Mouse (Mus musculus): ENCODE measurements around the gene Exph5. TPM values are rescaled to one million over a fixed set of nuclear protein-coding genes. Genes with fewer than 3 reads are reported as not detected.

Gene Exph5
- total RNA-seq, 2 experiments from 2014 or later, result 3.1 to 3.3 TPM

GRCm38 (mm10) chr9:53353161-53353560 lies 51.7 kb downstream of the Exph5 start:
- no peak for DNase-seq (ENCODE audit: low spot score in 2 of 2)

DNA sequence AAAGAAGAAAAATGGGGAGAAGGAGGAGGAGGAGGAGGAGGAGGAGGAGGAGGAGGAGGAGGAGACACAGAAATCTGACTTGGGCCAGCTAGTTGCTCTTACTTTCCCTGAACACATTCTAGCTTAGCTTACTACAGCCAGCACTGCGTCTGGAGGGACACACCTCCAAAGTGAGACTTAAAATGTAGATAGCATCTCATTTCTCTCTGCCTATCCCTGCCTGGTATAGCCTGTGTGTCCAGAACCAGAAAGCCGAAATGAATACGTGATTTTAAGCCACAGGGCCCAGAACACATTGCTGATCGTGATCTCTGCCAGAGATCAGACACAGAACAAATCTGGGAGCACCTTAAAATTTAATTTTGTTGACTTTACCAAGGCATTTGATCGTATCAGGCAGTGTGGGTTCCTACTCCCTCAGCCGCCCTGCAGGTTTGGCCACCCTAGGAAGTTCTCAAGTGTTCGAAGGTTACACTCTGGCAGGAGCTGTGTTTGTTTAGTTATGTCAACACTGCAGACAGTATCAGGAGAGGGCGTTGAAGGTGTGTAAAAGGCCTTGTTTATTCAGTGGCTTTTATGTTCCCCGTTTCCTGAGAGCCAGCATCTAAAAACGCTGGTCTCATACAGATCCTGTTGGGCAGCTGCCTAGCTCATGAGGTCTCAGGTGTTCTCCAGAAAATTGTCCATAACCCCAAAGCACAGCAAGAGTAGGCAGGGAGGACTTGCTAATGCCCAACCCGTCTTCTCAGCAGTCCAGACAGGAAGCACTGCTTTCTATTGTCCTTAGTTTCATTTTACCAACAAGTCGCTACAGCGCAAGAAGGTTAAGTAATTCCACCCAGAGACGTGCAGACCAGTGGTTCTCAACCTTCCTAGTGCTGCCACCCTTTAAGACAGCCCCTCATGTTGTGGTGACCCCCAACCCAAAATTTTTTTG lies 55.0 kb downstream of the Exph5 start:
- no peak for DNase-seq (ENCODE audit: low spot score in 2 of 2)

DNA sequence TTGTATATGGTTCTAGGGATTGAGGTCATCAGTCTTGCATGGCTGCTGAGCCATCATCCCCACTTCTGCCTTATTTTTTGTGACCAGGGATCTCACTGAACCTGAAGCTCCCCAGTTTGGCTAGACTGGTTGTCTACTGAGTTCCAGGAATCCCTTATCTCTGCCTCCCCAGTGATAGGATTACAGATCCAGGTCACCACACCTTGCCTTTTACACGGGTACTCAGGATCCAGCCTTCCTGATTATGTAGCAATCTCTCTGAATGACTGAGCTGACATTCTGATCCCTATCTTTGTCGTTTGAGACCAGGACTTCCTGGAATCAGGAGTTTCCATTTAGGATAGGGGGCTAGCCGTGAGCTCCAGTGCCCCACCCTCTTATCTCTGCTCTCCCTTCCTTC lies 69.9 kb downstream of the Exph5 start:
- DNase-seq (ENCODE audit: low spot score in 2 of 2), result no peak

- DNase-seq (ENCODE audit: low spot score in 2 of 2), result no peak
Observed at GRCm38 (mm10) chr9:53375907-53376306, 74.4 kb downstream of the Exph5 start.

DNA sequence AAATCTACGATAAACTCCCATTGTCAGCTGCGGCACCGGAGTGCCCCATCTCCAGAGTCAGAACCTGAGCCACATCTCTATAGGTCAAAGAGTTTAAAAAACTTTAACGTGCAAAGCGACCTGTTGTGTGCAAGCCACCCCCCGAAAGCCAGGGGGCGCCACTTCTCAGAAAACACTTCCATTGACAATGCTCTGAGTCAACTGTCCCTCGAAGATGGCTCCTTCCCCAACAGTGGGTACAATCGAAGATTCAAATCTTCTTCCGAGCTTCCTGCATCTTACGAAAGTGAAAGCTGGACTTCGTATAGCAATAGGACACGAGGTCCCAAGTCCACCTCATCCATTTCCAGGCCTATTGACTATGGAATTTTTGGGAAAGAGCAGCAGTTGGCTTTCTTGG lies 75.3 kb downstream of the Exph5 start:
- no peak for DNase-seq (ENCODE audit: low spot score in 2 of 2)

- no peak for DNase-seq (ENCODE audit: low spot score in 2 of 2)
Observed at GRCm38 (mm10) chr9:53377597-53377996, 76.1 kb downstream of the Exph5 start.

- no peak for DNase-seq (ENCODE audit: low spot score in 2 of 2)
Observed at GRCm38 (mm10) chr9:53378171-53378570, 76.7 kb downstream of the Exph5 start.

DNA sequence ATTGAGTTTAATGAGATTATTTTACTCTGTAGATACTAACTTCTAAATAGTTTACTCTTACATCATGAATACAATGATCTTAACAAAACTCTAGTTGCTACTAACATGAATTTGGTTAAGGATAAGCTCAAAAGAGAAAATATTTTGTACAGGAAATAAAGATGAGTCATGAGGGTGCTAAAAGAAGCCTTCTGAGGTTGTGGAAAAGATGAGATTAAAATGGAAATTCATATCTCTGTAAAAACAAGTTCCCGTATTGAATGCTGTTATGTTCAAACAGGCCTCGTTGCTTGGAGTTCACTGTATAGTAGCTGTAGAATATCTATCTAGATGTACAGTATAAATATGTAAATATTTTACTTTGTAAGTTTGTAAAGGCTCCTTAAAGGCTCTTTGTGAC lies 79.1 kb downstream of the Exph5 start:
- DNase-seq (ENCODE audit: low spot score in 2 of 2), result no peak

DNA sequence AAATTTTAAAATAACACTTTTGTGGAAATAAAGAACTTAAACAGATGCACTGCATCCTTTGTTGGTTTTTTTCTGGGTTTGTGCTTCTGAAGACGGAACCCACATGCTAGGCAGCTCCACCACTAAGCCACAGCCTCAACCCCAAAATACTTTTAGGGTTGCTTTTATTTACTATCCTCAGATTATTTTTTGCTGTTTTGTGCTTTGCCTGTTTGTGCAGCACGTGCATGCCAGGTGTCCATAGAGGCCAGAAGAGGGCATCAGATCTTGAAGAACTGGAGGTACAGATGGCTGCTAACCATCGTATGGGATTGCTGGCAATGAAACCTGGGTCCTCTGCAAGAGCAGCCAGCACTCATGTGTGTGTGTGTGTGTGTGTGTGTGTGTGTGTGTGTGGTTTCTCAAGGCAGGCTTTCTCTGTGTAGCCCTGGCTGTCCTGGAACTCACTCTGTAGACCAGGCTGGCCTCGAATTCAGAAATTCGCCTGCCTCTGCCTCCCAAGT lies 79.7 kb downstream of the Exph5 start:
- DNase-seq (ENCODE audit: low spot score in 2 of 2), result no peak

- peak; percentile 63 to 76 for DNase-seq (ENCODE audit: low spot score in 2 of 2)
Observed at GRCm38 (mm10) chr9:53383951-53384866, 82.7 kb downstream of the Exph5 start, which contains the start of gene Kdelc2. Gene Kdelc2 (plus strand): TSS chr9:53384025.

DNA sequence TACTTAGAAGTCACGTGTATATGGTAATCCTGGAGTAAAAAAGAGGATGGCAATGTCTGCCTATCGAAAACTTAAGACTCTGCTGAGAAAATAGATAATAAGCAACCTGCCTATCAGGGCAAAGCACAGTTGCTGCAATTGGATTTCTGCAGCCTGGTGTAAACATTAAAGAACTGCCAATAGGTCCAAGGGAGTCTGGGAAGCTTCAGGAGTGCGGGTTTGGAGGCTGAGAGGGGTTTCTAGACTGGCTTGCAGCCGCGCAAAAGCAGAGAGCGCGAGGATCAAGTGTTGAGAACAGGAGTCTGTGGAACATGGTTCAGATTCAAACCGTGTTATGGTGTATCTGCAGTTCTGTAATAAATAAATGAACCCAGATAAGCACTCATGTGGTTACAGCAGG lies 83.4 kb downstream of the Exph5 start:
- no peak for DNase-seq (ENCODE audit: low spot score in 2 of 2)

- no peak for DNase-seq (ENCODE audit: low spot score in 2 of 2)
Observed at GRCm38 (mm10) chr9:53387431-53387830, 86.0 kb downstream of the Exph5 start.

DNA sequence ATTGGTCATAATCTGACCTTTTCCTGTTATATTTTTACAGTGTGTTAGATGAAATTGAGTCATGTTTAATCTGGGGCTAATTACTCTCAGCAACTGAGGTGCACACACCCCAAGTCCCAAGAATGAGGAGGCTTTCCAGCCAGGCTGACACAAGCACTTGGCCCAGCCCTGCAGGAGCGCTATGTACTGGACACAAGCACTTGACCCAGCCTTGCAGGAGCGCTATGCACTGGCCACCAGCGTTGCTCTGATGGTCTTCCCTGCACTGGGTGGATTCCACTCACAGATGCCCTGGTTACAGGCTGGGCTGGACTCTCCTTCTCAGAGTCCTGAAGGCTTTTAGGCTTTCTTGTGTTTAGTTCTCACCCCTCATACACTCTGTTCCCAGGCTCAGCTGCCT lies 87.6 kb downstream of the Exph5 start:
- no peak for DNase-seq (ENCODE audit: low spot score in 2 of 2)

DNA sequence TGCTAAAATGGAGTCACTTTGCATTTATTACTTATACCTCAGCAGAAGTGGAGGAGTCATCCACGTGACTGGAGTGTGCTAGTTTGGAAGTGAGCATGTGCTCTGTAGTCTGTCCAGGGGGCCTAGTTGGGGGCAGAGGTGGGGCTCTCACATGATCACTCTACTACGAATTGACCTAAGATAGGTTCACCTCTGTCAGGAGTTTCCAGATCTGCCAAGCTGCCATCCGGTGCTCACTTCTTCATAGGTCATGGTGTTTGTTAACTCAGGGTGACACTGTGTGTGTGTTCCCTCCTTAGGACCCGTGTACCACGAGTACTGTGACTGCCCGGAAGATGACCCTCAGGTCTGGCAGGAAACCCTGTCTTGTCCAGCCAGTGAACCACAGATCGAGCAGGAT lies 88.7 kb downstream of the Exph5 start:
- no peak for DNase-seq (ENCODE audit: low spot score in 2 of 2)

- DNase-seq (ENCODE audit: low spot score in 2 of 2), result no peak
Observed at GRCm38 (mm10) chr9:53397685-53398387, 96.4 kb downstream of the Exph5 start.

DNA sequence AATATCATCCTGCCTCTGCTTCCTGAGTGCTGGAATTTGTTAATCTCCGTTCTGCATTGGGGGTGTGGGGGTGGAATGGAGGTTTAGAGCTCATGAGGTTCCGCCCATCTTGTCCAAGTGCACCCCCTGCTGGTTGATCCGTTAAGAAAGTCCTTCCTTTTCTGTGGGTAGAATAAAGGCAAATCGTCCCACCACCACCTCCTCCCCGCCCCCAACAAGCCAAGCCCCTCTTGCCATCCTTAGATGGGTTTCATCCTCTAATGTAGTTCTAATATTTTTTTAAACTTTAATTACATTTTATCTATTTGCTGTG lies 96.9 kb downstream of the Exph5 start:
- peak in 1 of 2 experiments; percentile 33 for DNase-seq (ENCODE audit: low spot score in 2 of 2)

DNA sequence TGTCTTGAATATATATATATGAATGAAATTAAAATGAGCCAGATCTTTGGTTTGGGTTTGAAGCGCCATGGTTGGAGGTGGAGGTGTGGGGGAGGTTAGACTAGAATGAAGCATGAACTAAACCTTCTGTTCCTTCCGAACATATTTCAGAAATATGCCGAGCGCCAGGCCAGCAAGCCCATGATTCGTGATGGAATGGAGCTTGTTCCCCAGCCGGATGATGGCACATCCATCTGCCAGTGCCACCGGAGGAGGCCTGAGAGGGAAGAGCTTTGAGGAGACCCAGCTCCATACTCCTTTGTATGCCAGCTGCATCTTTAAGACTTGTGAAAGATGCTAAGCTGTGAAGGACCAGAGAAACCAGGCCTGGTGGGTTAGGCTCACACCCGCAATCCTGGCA lies 98.1 kb downstream of the Exph5 start:
- DNase-seq (ENCODE audit: low spot score in 2 of 2), result no peak

GRCm38 (mm10) chr9:53400696-53401095 lies 99.2 kb downstream of the Exph5 start:
- DNase-seq (ENCODE audit: low spot score in 2 of 2), result no peak

GRCm38 (mm10) chr9:53401146-53401545 lies 99.7 kb downstream of the Exph5 start:
- DNase-seq (ENCODE audit: low spot score in 2 of 2), result no peak

DNA sequence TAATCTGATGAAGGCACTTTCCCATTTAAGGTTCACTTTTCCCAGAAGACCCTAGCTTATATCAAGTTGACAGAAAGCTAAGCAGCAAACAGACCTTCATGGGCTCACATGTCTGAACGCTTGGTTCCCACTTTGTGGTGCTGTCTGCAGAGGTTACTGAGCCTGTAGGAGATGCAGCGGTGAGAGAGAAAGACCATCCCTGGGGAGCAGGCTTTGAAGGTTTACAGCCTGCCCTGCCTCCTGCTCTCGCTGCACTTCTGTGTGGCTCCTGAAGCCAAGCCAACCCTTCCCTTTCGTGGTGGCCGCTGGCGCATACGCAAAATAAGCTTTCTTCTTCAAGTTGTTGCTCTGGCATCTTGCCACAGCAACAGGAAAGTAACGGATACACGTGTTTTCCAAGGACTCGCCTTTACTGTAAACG lies 100.8 kb downstream of the Exph5 start, which contains the start of gene 4930550C14Rik:
TSS of gene 4930550C14Rik (plus strand) at position 35 of the 421 bp plus-strand sequence.
- peak in 1 of 2 experiments; percentile 18 for DNase-seq (ENCODE audit: low spot score in 2 of 2)

- no peak for DNase-seq (ENCODE audit: low spot score in 2 of 2)
Observed at GRCm38 (mm10) chr9:53402991-53403390, 101.5 kb downstream of the Exph5 start.

Measured in layer of hippocampus, postnatal 14 days (tissue).